31 mouse cellular contexts compared by ENCODE assay signal in genomic region chr6:90348500-90348899, GRCm38 (mm10). TPM values are rescaled to one million over a fixed set of nuclear protein-coding genes. Genes with fewer than 3 reads are reported as not detected.
"Had no signal": no experiment of that assay in that cellular context is flagged by ENCODE, and none has a peak within 500 bp of the region (broad histone marks: within the 10 kb centered on the region; RNA-seq: fewer than 3 reads in every experiment).

No protein-coding gene starts in this region.

- H3K4me3 ChIP-seq: limb, embryonic 12.5 days; limb, embryonic 15.5 days; megakaryocyte, embryonic 14.5 days; midbrain, embryonic 10.5 days; midbrain, embryonic 13.5 days; myocyte; neural tube, embryonic 13.5 days had no signal

- H3K36me3 ChIP-seq: limb, embryonic 12.5 days; limb, embryonic 15.5 days; midbrain, embryonic 10.5 days; midbrain, embryonic 13.5 days; neural tube, embryonic 13.5 days had no signal

- H3K27me3 ChIP-seq: limb, embryonic 15.5 days; midbrain, embryonic 13.5 days; neural tube, embryonic 13.5 days had no signal

- H3K9me3 ChIP-seq: limb, embryonic 12.5 days; limb, embryonic 15.5 days; megakaryocyte, embryonic 14.5 days; midbrain, embryonic 10.5 days; midbrain, embryonic 13.5 days; neural tube, embryonic 13.5 days had no signal

- DNase-seq: kidney, postnatal 14 days; kidney, postnatal 4 days; left cerebral cortex, postnatal 4 days; liver, postnatal 0 days; lung, embryonic 14.5 days; lung, postnatal 36 days; retina, postnatal 1 day; thymus, postnatal 36 days had no signal

- H3K4me1 ChIP-seq: midbrain, embryonic 10.5 days; midbrain, embryonic 13.5 days; neural tube, embryonic 13.5 days had no signal

- ATAC-seq: liver, postnatal 0 days; lung, postnatal 0 days; midbrain, embryonic 13.5 days; midbrain, embryonic 16.5 days had no signal

- H3K9ac ChIP-seq: limb, embryonic 12.5 days; limb, embryonic 15.5 days; liver, embryonic 14.5 days; liver, postnatal 0 days; lung, embryonic 14.5 days; midbrain, embryonic 13.5 days; neural tube, embryonic 13.5 days had no signal

- H3K27ac ChIP-seq: limb, embryonic 12.5 days; limb, embryonic 15.5 days; liver, embryonic 14.5 days; midbrain, embryonic 10.5 days; midbrain, embryonic 13.5 days; neural tube, embryonic 13.5 days had no signal

- H3K4me2 ChIP-seq: limb, embryonic 12.5 days; limb, embryonic 15.5 days; liver, embryonic 11.5 days; lung, embryonic 14.5 days; midbrain, embryonic 13.5 days; neural tube, embryonic 13.5 days had no signal

RNA-seq across cellular contexts. Expression of gene Uroc1, which starts 15.4 kb away (rescaled TPM):
- total RNA-seq: layer of hippocampus, adult 18-20 months; layer of hippocampus, postnatal 14 days; left cerebral cortex, adult 8-10 months; left cerebral cortex, postnatal 14 days; left cerebral cortex, postnatal 4 days; monocyte, adult 5-6 weeks; neutrophil, adult 5-6 weeks had no signal
- polyA plus RNA-seq: lung, embryonic 14.5 days; lung, postnatal 0 days; midbrain, embryonic 10.5 days; midbrain, embryonic 13.5 days; midbrain, embryonic 16.5 days; myocyte; neural tube, embryonic 13.5 days; small intestine, adult 2 months had no signal

RNA-seq across cellular contexts. Expression of gene Chst13, which starts 23.5 kb away (rescaled TPM):
- total RNA-seq: layer of hippocampus, adult 18-20 months; layer of hippocampus, postnatal 14 days; left cerebral cortex, postnatal 14 days; left cerebral cortex, postnatal 4 days had no signal
- polyA plus RNA-seq: limb, embryonic 12.5 days; lung, embryonic 14.5 days; midbrain, embryonic 13.5 days had no signal

RNA-seq across cellular contexts. Expression of gene BC048671, which starts 47.5 kb away (rescaled TPM):
- total RNA-seq: layer of hippocampus, adult 18-20 months; layer of hippocampus, postnatal 14 days; left cerebral cortex, adult 8-10 months; left cerebral cortex, postnatal 14 days; left cerebral cortex, postnatal 4 days; monocyte, adult 5-6 weeks; neutrophil, adult 5-6 weeks had no signal
- polyA plus RNA-seq: kidney, embryonic 16.5 days; limb, embryonic 12.5 days; limb, embryonic 15.5 days; liver, embryonic 11.5 days; liver, embryonic 14.5 days; liver, postnatal 0 days; lung, embryonic 14.5 days; lung, postnatal 0 days; midbrain, embryonic 10.5 days; midbrain, embryonic 13.5 days; midbrain, embryonic 16.5 days; myocyte; neural tube, embryonic 13.5 days; small intestine, adult 2 months; spleen, adult 2 months; stomach, embryonic 16.5 days; thymus, postnatal 0 days; urinary bladder, adult 2 months had no signal
